Mouse (Mus musculus) ES-Bruce4 (cell line): ENCODE results near the gene Zfp740. TPM values are rescaled to one million over a fixed set of nuclear protein-coding genes. Genes with fewer than 3 reads are reported as not detected.

ENCODE experiments used
- H3K27ac ChIP-seq: 2 replicates; pipeline ENCODE4 v1.5.1; 2012; ENCODE audit warnings: low read length, inconsistent platforms; ENCODE audit not compliant: insufficient read depth
- H3K27me3 ChIP-seq: 2 replicates; pipeline ENCODE4 v1.6.1; 2012; ENCODE audit warnings: mild to moderate bottlenecking, low read length, inconsistent platforms; ENCODE audit not compliant: control insufficient read depth, poor library complexity, insufficient read depth, severe bottlenecking
- H3K36me3 ChIP-seq: 2 replicates; pipeline ENCODE4 v1.6.1; 2012; ENCODE audit warnings: inconsistent platforms, mild to moderate bottlenecking, low read length, moderate library complexity; ENCODE audit not compliant: control insufficient read depth, poor library complexity, insufficient read depth, severe bottlenecking
- H3K4me1 ChIP-seq: one replicate; pipeline ENCODE4 v1.8.1; 2011; ENCODE audit warnings: low read length; ENCODE audit not compliant: control insufficient read depth, insufficient read depth
- H3K4me3 ChIP-seq: 2 replicates; pipeline ENCODE4 v1.5.1; 2011; ENCODE audit warnings: low read depth, mild to moderate bottlenecking, low read length
- H3K9ac ChIP-seq: 2 replicates; pipeline ENCODE4 v1.6.1; 2012; ENCODE audit warnings: low read depth, mild to moderate bottlenecking, inconsistent platforms; ENCODE audit not compliant: poor library complexity, severe bottlenecking
- H3K9me3 ChIP-seq: replicated peaks from 2 replicates; pipeline ENCODE4 v1.6.1; 2012; ENCODE audit warnings: mild to moderate bottlenecking, low read length, inconsistent platforms; ENCODE audit not compliant: control insufficient read depth, poor library complexity, insufficient read depth, severe bottlenecking
- CTCF ChIP-seq: IDR thresholded peaks from one replicate; pipeline ENCODE4 v1.8.1; 2011; ENCODE audit warnings: low read depth, low read length
- EP300 ChIP-seq: IDR thresholded peaks from 2 replicates; pipeline ENCODE4 v1.6.1; 2011; ENCODE audit warnings: low read depth, low read length; ENCODE audit not compliant: insufficient read depth
- POLR2A ChIP-seq: IDR thresholded peaks from one replicate; pipeline ENCODE4 v1.8.1; 2011; ENCODE audit warnings: low read length; ENCODE audit not compliant: insufficient read depth
- polyA plus RNA-seq: library from polyadenylated mRNA; stranded (reverse); fragments of >200 nt; gene quantifications from 2 replicates; pipeline ENCODE4 v1.2.4, GENCODE M21; 2011; ENCODE audit warnings: low read depth; ENCODE audit not compliant: missing spikeins, insufficient read depth, insufficient read length

The Zfp740 gene
- polyA plus RNA-seq, 1 experiment, result 53.7 TPM

DNA sequence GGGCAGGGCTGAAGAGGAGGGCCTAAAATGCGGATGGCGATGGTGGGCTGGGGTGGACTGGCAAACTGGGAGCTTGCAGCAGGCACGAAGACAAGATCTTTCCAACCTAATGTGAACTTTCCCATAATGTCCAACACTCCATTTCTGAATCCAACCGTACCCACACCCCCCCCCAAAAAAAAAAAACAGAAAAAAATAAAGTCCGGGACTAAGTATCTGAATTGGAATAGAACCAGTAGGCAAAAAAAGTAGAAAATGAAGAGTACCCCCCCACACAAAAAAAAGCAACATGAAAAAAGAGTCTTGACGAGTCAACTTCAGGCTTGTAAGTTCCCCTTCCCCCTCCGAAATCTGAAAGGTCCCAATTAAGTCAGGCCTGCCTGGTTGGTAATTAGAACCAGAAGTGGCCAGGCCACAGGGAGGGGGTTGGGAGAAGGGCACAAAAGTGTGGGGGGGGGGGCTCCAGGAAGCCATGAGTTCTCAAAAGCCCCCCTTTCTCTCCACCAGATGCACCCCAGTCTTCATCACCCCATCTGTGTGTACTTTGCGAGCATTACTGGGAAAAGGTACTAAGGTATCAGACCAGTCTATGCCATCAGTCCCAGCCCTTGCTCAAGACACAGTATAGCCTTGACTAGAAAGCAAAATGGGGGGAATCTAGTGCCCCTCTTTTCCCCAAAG, 45.2 kb downstream of the Zfp740 start:
- Histone ChIP-seq H3K9me3 (no peaks in the 10 kb centered on the region), H3K9ac (peak overlapping the region; percentile 84), H3K36me3 (no peaks in the 10 kb centered on the region), H3K27ac (peak overlapping the region; percentile 90), H3K4me3 (peak overlapping the region; percentile 72), H3K27me3 (no peaks in the 10 kb centered on the region), H3K4me1 (peaks cover 16% of the 10 kb centered on the region)
- TF ChIP-seq POLR2A (no peak), EP300 (no peak), CTCF (no peak)

DNA sequence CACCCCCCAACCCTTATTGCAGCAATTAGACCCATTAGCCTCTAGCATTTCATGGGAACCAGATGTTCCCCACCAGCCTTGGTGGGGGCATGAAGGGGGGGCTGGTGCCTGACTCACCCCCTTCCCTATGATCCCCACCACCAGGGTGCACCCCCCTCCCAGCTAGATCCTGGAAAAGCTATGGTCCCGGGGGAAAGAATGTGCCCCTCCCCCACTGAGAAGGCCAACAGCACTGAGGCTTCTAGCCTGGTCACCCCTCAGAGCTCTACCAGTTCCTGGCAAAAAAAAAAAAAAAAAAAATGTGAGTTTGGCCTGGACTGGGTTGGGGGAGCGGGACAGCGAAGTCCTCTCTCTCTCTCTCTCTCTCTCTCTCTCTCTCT, 45.8 kb downstream of the Zfp740 start:
- no peaks in the 10 kb centered on the region for H3K9me3 ChIP-seq
- H3K36me3 ChIP-seq, result no peaks in the 10 kb centered on the region
- no peak for TF ChIP-seq POLR2A
- 0 out of 2 replicates have a peak, but pooled peaks have one; percentile 38 for TF ChIP-seq EP300
- peak overlapping the region; percentile 16 for H3K4me3 ChIP-seq
- no peaks in the 10 kb centered on the region for H3K27me3 ChIP-seq
- peaks cover 16% of the 10 kb centered on the region for H3K4me1 ChIP-seq
- peak overlapping the region; percentile 84 for H3K9ac ChIP-seq
- H3K27ac ChIP-seq, result peak overlapping the region; percentile 90

DNA sequence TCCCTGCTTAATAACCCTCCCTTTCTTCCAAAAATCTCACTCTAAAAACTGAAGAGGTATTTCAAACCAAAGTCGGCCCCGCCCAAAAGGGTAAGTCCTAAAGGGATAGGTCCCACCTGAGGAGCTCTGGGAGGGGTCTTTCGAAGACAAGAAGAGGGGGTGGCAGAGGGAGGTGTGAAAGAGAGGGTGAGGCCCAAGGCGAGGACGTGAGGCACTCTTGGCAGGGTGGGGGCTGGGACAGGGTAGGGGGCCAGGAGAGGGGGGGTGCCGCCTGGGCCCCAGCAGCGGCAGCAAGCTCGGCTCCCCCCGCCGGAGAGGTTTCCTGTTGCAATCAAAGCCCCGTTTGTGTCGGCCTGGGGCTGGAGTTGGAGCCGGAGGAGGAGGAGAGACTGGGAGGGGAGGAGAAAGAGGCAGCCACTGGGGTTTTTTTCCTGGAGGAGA, 46.2 kb downstream of the Zfp740 start:
- H3K4me1 ChIP-seq, result peaks cover 16% of the 10 kb centered on the region
- no peaks in the 10 kb centered on the region for H3K9me3 ChIP-seq
- no peaks in the 10 kb centered on the region for H3K36me3 ChIP-seq
- H3K27me3 ChIP-seq, result no peaks in the 10 kb centered on the region
- H3K9ac ChIP-seq, result peak overlapping the region; percentile 84
- peak overlapping the region; percentile 90 for H3K27ac ChIP-seq
- peak overlapping the region; percentile 57 for H3K4me3 ChIP-seq
- TF ChIP-seq EP300 (peak; percentile 73), POLR2A (no peak)

DNA sequence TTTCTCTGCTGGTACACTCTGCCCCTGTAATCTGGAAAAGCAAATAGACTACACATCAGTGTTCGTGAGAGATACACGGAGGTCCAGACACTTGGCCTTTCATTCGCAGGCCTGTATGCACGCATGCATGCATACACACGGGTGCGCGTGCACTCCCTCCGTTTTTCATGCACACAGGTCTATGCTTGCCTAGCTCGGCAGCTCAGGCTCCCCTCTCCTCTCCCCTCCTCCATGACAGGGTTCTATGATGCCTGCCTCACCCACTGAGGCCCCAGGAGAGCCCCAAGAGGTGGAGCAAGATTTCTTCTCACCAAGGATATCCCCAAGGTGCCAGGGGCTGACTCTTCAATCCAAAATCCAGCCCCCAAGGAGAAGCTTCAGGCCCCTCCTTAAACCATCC, 46.9 kb downstream of the Zfp740 start:
- no peaks in the 10 kb centered on the region for H3K36me3 ChIP-seq
- H3K4me1 ChIP-seq, result peaks cover 16% of the 10 kb centered on the region
- 0 out of 2 replicates have a peak, but pooled peaks have one; percentile 2 for TF ChIP-seq EP300
- no peak for TF ChIP-seq CTCF
- H3K27me3 ChIP-seq, result no peaks in the 10 kb centered on the region
- peak overlapping the region; percentile 84 for H3K9ac ChIP-seq
- H3K27ac ChIP-seq, result peak overlapping the region; percentile 90
- H3K9me3 ChIP-seq, result no peaks in the 10 kb centered on the region
- H3K4me3 ChIP-seq, result peak overlapping the region; percentile 57

DNA sequence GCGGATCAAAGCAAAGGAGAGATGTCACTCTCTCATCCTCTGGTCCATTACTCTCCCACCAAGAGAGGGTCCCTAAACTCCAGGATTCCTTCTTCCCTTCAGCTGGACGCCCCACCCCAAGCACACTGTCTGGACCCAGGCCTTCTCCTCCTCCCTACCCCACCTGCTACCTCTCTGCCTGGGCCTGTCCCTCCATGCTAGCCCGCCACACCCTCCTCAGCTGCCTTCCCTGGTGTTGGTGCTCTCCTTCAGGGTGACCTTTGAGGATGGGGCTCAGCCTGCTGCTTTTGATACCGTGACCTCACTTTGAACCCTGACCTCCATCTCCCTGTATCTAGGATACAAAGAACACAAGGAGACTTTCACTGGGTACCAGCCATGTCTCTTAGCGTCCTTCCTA, 47.5 kb downstream of the Zfp740 start:
- H3K27ac ChIP-seq, result peak overlapping the region; percentile 90
- peaks cover 16% of the 10 kb centered on the region for H3K4me1 ChIP-seq
- no peaks in the 10 kb centered on the region for H3K36me3 ChIP-seq
- H3K9me3 ChIP-seq, result no peaks in the 10 kb centered on the region
- H3K27me3 ChIP-seq, result no peaks in the 10 kb centered on the region
- H3K4me3 ChIP-seq, result no peak overlapping the region
- TF ChIP-seq POLR2A, result peak; percentile 20
- no peak for TF ChIP-seq CTCF
- TF ChIP-seq EP300, result peak; percentile 99
- 0 out of 2 replicates have a peak overlapping the region, but pooled peaks have one; percentile 84 for H3K9ac ChIP-seq

DNA sequence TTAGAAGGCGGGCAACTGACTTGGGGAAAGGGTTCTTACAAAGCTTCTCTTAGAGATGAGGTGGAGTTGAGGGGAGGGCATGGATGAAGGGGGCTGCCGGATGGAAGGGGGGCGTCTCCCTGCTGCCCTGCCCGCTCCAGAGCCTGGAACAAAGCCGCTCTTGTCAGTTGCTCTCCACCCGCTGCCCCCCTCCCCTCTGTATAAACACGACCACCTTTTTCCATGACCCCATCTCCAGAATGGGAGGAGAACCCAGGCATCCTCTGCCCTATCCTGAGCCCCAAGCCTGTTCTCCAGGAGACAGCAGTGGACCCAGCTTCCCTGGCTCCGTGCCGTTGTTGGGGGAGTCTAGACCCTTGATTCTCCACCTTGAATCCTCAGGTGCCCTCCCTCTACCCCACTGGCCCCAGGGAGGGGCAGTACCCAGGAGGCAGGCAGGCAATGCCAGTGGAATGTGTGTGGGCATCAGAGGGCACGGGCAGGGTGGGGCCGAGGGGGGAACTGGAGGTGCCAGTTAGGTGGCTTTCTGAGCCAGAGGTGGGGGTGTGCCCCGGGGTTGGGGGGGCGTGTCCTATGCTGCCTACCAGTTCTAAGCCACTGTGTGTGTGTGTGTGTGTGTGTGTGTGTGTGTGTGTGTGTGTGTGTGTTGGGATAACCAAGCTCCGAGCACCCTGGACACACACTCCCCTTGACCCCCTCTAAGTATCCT, 52.7 kb downstream of the Zfp740 start:
- Histone ChIP-seq H3K4me3 (no peak overlapping the region), H3K9ac (peak overlapping the region; percentile 95), H3K27ac (no peak overlapping the region), H3K9me3 (no peaks in the 10 kb centered on the region), H3K27me3 (no peaks in the 10 kb centered on the region), H3K4me1 (peaks cover 17% of the 10 kb centered on the region), H3K36me3 (no peaks in the 10 kb centered on the region)
- TF ChIP-seq CTCF, result no peak
- TF ChIP-seq POLR2A, result no peak
- TF ChIP-seq EP300, result no peak
